Mouse (Mus musculus) limb, embryonic 12.5 days (tissue): ENCODE results near the gene Lipt1. TPM values are rescaled to one million over a fixed set of nuclear protein-coding genes. Genes with fewer than 3 reads are reported as not detected.

ENCODE experiments used
- ATAC-seq: fragments of 200-750 bp; cut with Nextera tagmentation; 2 replicates; pipeline ENCODE4 v1.8.0; 2017; ENCODE audit warnings: low read depth, moderate TSS enrichment; ENCODE audit not compliant: insufficient number of reproducible peaks, insufficient read depth, low FRiP score, low TSS enrichment
- H3K27ac ChIP-seq: fragments of 300-500 bp; sonication (generic); 2 replicates; pipeline ENCODE4 v1.5.1; 2016; ENCODE audit warnings: mild to moderate bottlenecking, moderate library complexity
- H3K27me3 ChIP-seq: fragments of 300-500 bp; sonication (generic); 2 replicates; pipeline ENCODE4 v1.6.1; 2016; ENCODE audit warnings: mild to moderate bottlenecking, moderate library complexity
- H3K36me3 ChIP-seq: fragments of 300-500 bp; sonication (generic); 2 replicates; pipeline ENCODE4 v1.6.1; 2016; ENCODE audit warnings: mild to moderate bottlenecking, moderate library complexity
- H3K4me1 ChIP-seq: fragments of 300-500 bp; sonication (generic); replicated peaks from 2 replicates; pipeline ENCODE4 v1.6.1; 2016
- H3K4me2 ChIP-seq: fragments of 300-500 bp; sonication (generic); 2 replicates; pipeline ENCODE4 v1.6.1; 2016; ENCODE audit warnings: mild to moderate bottlenecking, moderate library complexity
- H3K4me3 ChIP-seq: fragments of 300-500 bp; sonication (generic); replicated peaks from 2 replicates; pipeline ENCODE4 v1.5.1; 2016; ENCODE audit warnings: mild to moderate bottlenecking
- H3K9ac ChIP-seq: fragments of 300-500 bp; sonication (generic); replicated peaks from 2 replicates; pipeline ENCODE4 v1.6.1; 2016; ENCODE audit warnings: mild to moderate bottlenecking, moderate library complexity
- H3K9me3 ChIP-seq: fragments of 300-500 bp; sonication (generic); 2 replicates; pipeline ENCODE4 v1.6.1; 2016; ENCODE audit warnings: mild to moderate bottlenecking, moderate library complexity
- WGBS: fragments of 180-500 bp; shearing (Covaris S2); methylation state at CpG from one replicate; pipeline ENCODE4 v1.1.7; 2016; 5-methylcytosine and 5-hydroxymethylcytosine counted together
- polyA plus RNA-seq: library from polyadenylated mRNA; unstranded; fragments of >200 nt; fragmentation: Nextera tagmentation; extraction: Ambion mirVana; gene quantifications from 2 replicates; pipeline ENCODE4 v1.2.1, GENCODE M21; 2016

Gene Lipt1
- polyA plus RNA-seq, 1 experiment from 2014 or later, result 8.5 TPM

- H3K4me3 ChIP-seq, result no peak overlapping the region
- H3K9me3 ChIP-seq, result 0 out of 2 replicates have a peak, but pooled peaks cover 3% of the 10 kb centered on the region
- H3K27me3 ChIP-seq, result peaks cover 7% of the 10 kb centered on the region; the same call in 1 of the 2 replicates
- H3K36me3 ChIP-seq, result no peaks in the 10 kb centered on the region
- no peak overlapping the region for H3K4me2 ChIP-seq
- no peak overlapping the region for H3K9ac ChIP-seq
- no peak for ATAC-seq
- H3K4me1 ChIP-seq, result peaks cover 8% of the 10 kb centered on the region
- 48% methylated on average over 2 of the region's 2 CpGs for WGBS
- H3K27ac ChIP-seq, result no peak overlapping the region
Observed at GRCm38 (mm10) chr1:37869362-37869761, 2.2 kb upstream of the Lipt1 start.

GRCm38 (mm10) chr1:37872131-37873067 lies 861 bp downstream of the Lipt1 start:
- ATAC-seq, result peak; percentile 90
- WGBS, result 6% methylated on average over 33 of the region's 33 CpGs
- Histone ChIP-seq H3K9ac (peak overlapping the region; percentile 55), H3K4me1 (peaks cover 4% of the 10 kb centered on the region; the same call in 1 of the 2 replicates), H3K4me2 (peak overlapping the region; percentile 66), H3K27ac (peak overlapping the region; percentile 62), H3K36me3 (peaks cover 27% of the 10 kb centered on the region), H3K27me3 (peaks cover 7% of the 10 kb centered on the region; the same call in 1 of the 2 replicates), H3K4me3 (peak overlapping the region; percentile 50), H3K9me3 (peaks cover 10% of the 10 kb centered on the region)

- Histone ChIP-seq H3K9me3 (peaks cover 10% of the 10 kb centered on the region), H3K4me2 (peak overlapping the region; percentile 66; the same call in 1 of the 2 replicates), H3K27me3 (peaks cover 7% of the 10 kb centered on the region; the same call in 1 of the 2 replicates), H3K4me3 (no peak overlapping the region), H3K4me1 (peaks cover 4% of the 10 kb centered on the region; the same call in 1 of the 2 replicates), H3K9ac (no peak overlapping the region), H3K36me3 (peaks cover 35% of the 10 kb centered on the region), H3K27ac (no peak overlapping the region)
- no peak for ATAC-seq
- WGBS, result 91% methylated on average over 4 of the region's 4 CpGs
Observed at GRCm38 (mm10) chr1:37873157-37873556, 1.6 kb downstream of the Lipt1 start.

GRCm38 (mm10) chr1:37877736-37878460 lies 6.4 kb downstream of the Lipt1 start:
- no peak overlapping the region for H3K27ac ChIP-seq
- no peaks in the 10 kb centered on the region; the same call in 1 of the 2 replicates for H3K4me1 ChIP-seq
- no peak overlapping the region for H3K4me3 ChIP-seq
- ATAC-seq, result no peak
- H3K36me3 ChIP-seq, result peaks cover 75% of the 10 kb centered on the region
- 95% methylated on average over 13 of the region's 13 CpGs for WGBS
- no peak overlapping the region for H3K9ac ChIP-seq
- peaks cover 10% of the 10 kb centered on the region for H3K9me3 ChIP-seq
- no peaks in the 10 kb centered on the region for H3K27me3 ChIP-seq
- no peak overlapping the region for H3K4me2 ChIP-seq

GRCm38 (mm10) chr1:37883411-37883810 lies 11.9 kb downstream of the Lipt1 start:
- no peaks in the 10 kb centered on the region for H3K9me3 ChIP-seq

GRCm38 (mm10) chr1:37884451-37884850 lies 12.9 kb downstream of the Lipt1 start:
- no peak overlapping the region for H3K9ac ChIP-seq
- H3K27me3 ChIP-seq, result no peaks in the 10 kb centered on the region
- no peak for ATAC-seq
- 80% methylated on average over 4 of the region's 4 CpGs for WGBS
- H3K4me2 ChIP-seq, result no peak overlapping the region
- H3K27ac ChIP-seq, result no peak overlapping the region
- no peak overlapping the region for H3K4me3 ChIP-seq
- peaks cover 43% of the 10 kb centered on the region for H3K36me3 ChIP-seq
- H3K9me3 ChIP-seq, result no peaks in the 10 kb centered on the region
- H3K4me1 ChIP-seq, result peaks cover 5% of the 10 kb centered on the region

More at GRCm38 (mm10) chr1:37883411-37883810, 11.9 kb downstream of the Lipt1 start:
- Histone ChIP-seq H3K9ac (no peak overlapping the region), H3K27ac (no peak overlapping the region), H3K4me3 (no peak overlapping the region), H3K4me2 (no peak overlapping the region), H3K36me3 (peaks cover 54% of the 10 kb centered on the region), H3K27me3 (no peaks in the 10 kb centered on the region), H3K4me1 (no peaks in the 10 kb centered on the region)
- 92% methylated on average over 4 of the region's 4 CpGs for WGBS
- no peak for ATAC-seq

- Histone ChIP-seq H3K4me3 (peak overlapping the region; percentile 72), H3K4me2 (peak overlapping the region; percentile 87), H3K27me3 (no peaks in the 10 kb centered on the region), H3K36me3 (peaks cover 14% of the 10 kb centered on the region), H3K4me1 (peaks cover 18% of the 10 kb centered on the region), H3K27ac (no peak overlapping the region), H3K9me3 (no peaks in the 10 kb centered on the region), H3K9ac (peak overlapping the region; percentile 71)
- WGBS, result 82% methylated on average over 7 of the region's 7 CpGs
- no peak for ATAC-seq
Observed at GRCm38 (mm10) chr1:37889206-37889605, 17.7 kb downstream of the Lipt1 start.

- ATAC-seq, result peak; percentile 86
- H3K27ac ChIP-seq, result peak within 1 kb of the TSS; percentile 73
- H3K36me3 ChIP-seq, result peaks cover 15% of the 10 kb centered on the region
- peak within 1 kb of the TSS; percentile 71 for H3K9ac ChIP-seq
- no peaks in the 10 kb centered on the region for H3K9me3 ChIP-seq
- peak within 1 kb of the TSS; percentile 87 for H3K4me2 ChIP-seq
- H3K4me3 ChIP-seq, result peak within 1 kb of the TSS; percentile 72
- WGBS, result under 1% methylated on average over 41 of the region's 41 CpGs
- H3K27me3 ChIP-seq, result no peaks in the 10 kb centered on the region
- peaks cover 18% of the 10 kb centered on the region for H3K4me1 ChIP-seq
Observed at GRCm38 (mm10) chr1:37890025-37890652, 18.6 kb downstream of the Lipt1 start, which contains the start of the genes Mitd1 and Mrpl30. TSS of gene Mitd1 (minus strand) at chr1:37890411. TSS of gene Mrpl30 (plus strand) at chr1:37890477.

GRCm38 (mm10) chr1:37891400-37891799 lies 19.9 kb downstream of the Lipt1 start:
- H3K9ac ChIP-seq, result no peak overlapping the region
- ATAC-seq, result no peak
- H3K4me1 ChIP-seq, result peaks cover 18% of the 10 kb centered on the region
- 77% methylated on average over 3 of the region's 3 CpGs for WGBS
- H3K27ac ChIP-seq, result no peak overlapping the region
- peak overlapping the region; percentile 72 for H3K4me3 ChIP-seq
- H3K9me3 ChIP-seq, result no peaks in the 10 kb centered on the region
- H3K36me3 ChIP-seq, result peaks cover 27% of the 10 kb centered on the region
- no peaks in the 10 kb centered on the region for H3K27me3 ChIP-seq
- H3K4me2 ChIP-seq, result peak overlapping the region; percentile 87

GRCm38 (mm10) chr1:37894606-37895005 lies 23.1 kb downstream of the Lipt1 start:
- no peak for ATAC-seq
- peaks cover 57% of the 10 kb centered on the region for H3K36me3 ChIP-seq

More at GRCm38 (mm10) chr1:37894606-37895005, 23.1 kb downstream of the Lipt1 start:
- Histone ChIP-seq H3K27me3 (no peaks in the 10 kb centered on the region), H3K9me3 (no peaks in the 10 kb centered on the region), H3K9ac (no peak overlapping the region), H3K4me3 (no peak overlapping the region), H3K4me2 (no peak overlapping the region), H3K27ac (no peak overlapping the region), H3K4me1 (peaks cover 11% of the 10 kb centered on the region)
